Mouse (Mus musculus): ENCODE data around the gene Ahnak.
A peak's percentile ranks its signal among the peaks of the same experiment; 100 is the strongest.
"Not testable (repeated sequence)": the region's sequence is repeated elsewhere in the genome, so short reads cannot be mapped to it uniquely, and the experiment has no call there.

Ahnak gene

DNA sequence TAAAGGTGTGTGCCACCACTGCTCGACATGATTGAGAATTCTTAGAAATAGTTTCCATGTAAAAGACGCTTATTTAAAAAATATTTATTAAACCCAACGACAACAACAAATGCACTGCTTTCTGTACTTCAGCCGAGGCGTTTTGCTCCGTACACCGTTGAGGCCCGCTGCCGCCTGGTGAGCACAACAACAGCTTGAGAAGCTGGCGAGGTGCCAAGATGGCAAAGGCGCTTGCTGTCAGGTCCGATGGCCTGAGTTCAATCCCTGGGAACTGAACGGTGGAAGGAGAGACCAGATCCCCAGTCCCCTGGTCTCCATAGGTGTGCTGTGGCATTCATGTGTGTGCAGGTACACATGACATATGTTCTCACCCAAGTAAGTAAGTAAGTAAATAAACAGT lies 108.4 kb downstream of the Ahnak start:
- no peak for DNase-seq (ENCODE audit: low spot score in 2 of 2)

- DNase-seq (ENCODE audit: low spot score in 2 of 2), result no peak
Observed at GRCm38 (mm10) chr19:9099751-9100150, 110.7 kb downstream of the Ahnak start.

GRCm38 (mm10) chr19:9100297-9101061 lies 111.4 kb downstream of the Ahnak start:
- DNase-seq (ENCODE audit: low spot score in 2 of 2), result no peak

GRCm38 (mm10) chr19:9101062-9101457 lies 112.0 kb downstream of the Ahnak start:
- no peak for DNase-seq (ENCODE audit: low spot score in 2 of 2)

DNA sequence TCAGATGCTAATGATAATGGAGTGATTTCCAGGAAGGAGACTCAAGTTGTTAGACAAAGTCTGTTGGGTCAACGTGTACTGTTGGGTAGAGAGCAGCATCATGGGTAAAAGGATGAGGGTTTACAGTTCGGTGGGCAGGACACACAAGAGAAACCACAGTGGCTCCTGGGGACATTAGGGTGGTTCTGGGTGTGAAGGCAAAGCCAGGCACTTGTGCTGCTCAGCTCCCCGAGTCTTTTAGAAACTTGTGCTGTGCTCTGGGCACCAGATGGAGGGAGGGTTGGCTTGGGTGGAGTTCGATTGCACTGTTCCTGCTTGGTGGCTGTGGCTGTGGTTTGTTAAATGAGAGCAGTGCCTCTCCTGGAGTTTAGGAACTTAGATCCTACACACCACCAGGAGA lies 114.9 kb downstream of the Ahnak start:
- DNase-seq (ENCODE audit: low spot score in 2 of 2), result peak in 1 of 2 experiments; percentile 5

- no peak for DNase-seq (ENCODE audit: low spot score in 2 of 2)
Observed at GRCm38 (mm10) chr19:9105101-9105685, 116.1 kb downstream of the Ahnak start.

DNA sequence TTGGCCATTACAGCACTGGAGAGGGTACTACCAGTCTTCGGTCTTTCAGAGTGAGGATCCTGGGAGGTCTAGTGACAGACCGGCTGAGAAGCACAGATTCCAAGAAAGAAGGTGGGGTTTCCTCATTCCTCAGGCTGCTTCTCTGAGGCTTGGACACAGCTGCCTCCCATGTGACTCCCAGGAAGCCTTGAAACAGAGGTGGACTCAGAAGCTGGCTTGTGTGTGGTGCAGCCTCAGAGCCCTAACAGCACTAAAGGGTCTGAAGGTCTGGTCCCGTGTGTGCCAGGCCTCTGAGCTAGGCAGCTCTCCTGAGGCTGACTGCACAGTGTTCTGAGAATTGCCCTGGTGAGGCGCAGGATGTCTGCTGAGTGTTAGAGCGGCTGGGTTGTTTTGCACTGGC lies 117.0 kb downstream of the Ahnak start:
- DNase-seq (ENCODE audit: low spot score in 2 of 2), result no peak

DNA sequence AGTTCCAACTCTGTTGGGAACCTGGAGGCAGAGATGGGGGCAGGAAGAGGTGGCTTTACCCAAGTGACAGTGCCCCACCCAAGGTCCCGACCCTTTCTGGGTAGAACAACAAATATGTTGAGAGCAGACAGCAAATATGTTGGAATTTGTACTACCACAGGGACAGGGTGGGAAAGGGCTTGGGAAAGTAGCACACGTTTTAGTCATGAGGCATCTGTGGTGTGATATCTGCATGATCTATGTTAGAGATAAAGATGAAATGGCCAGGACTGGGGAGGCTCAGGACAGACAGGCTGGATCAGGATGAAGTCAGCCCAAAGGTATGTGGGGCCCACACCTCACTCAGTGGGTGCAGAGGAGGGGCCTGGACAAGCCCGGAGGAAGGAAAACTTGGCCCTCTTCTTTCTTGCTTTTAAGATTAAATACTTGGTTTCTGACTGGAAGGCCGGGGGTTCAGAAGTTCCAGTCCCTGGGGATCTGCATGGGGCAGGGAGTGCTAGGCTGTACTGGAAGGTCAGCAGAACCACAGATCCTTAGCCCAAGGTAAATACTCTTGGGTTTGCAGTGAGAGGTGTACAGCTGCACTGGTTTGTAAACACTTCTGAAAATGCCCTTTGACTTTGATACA lies 117.8 kb downstream of the Ahnak start:
- DNase-seq (ENCODE audit: low spot score in 2 of 2), result no peak

- no peak for DNase-seq (ENCODE audit: low spot score in 2 of 2)
Observed at GRCm38 (mm10) chr19:9107379-9107755, 118.3 kb downstream of the Ahnak start.

DNA sequence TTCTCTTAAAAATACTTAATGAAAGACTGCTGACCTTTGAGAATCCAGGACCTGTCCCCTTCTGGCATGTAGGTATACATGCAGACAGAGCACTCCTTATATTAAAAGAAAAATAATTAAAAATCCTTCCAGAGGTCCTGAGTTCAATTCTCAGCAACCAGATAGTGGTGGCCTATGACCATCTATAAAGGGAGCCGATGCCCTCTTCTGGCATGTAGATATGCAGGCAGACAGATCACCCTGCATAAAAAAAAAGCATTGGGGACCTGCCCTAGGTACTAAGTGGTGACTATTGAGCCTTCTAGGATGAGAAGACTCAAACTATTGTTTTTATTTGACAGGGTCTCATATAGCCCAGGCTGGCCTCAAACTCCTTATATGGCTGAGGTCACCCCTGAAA lies 119.5 kb downstream of the Ahnak start:
- DNase-seq (ENCODE audit: low spot score in 2 of 2), result no peak

- DNase-seq (ENCODE audit: low spot score in 2 of 2), result peak; percentile 65
Observed at GRCm38 (mm10) chr19:9110182-9110869, 121.2 kb downstream of the Ahnak start.

DNA sequence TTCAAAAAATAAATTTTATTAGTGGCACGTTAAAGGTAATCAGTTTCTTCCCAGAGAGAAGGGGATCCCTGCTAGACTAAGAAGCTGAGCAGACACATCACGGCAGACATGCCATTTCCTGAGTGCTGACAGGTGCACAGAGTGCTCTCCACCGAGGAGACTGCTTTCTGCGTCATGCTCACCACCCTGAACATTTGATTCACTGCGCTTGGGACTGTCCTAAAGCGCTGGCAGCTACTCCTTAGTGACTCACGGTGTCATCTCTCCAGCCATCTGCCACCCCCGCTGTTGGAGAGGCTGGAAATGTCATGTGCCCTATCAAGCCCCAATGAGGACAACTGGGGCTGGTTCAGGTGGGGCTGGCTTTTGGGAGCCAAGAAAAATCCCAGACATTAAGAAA lies 123.0 kb downstream of the Ahnak start:
- DNase-seq (ENCODE audit: low spot score in 2 of 2), result no peak

DNA sequence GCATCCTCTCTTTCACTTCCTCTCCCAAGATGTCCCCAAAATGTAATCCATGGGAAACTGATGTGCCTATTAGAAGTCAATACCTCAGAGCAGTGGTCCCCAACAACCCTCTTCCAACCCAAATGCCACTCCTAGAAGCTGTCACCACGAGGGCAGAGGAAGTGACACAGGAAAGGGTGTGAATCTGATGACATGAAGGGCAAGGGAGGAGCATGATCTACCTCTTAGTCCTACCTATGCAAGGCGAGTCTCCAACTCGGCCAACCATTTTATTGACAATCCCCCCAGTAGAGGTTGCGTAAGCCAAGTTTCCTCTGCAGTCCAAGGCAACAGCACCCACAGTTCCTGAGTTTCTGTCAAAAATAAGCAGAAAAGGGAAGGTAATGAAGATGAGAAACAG lies 127.2 kb downstream of the Ahnak start:
- DNase-seq (ENCODE audit: low spot score in 2 of 2), result no peak

GRCm38 (mm10) chr19:9117275-9117674 lies 128.2 kb downstream of the Ahnak start:
- DNase-seq (ENCODE audit: low spot score in 2 of 2), result no peak

DNA sequence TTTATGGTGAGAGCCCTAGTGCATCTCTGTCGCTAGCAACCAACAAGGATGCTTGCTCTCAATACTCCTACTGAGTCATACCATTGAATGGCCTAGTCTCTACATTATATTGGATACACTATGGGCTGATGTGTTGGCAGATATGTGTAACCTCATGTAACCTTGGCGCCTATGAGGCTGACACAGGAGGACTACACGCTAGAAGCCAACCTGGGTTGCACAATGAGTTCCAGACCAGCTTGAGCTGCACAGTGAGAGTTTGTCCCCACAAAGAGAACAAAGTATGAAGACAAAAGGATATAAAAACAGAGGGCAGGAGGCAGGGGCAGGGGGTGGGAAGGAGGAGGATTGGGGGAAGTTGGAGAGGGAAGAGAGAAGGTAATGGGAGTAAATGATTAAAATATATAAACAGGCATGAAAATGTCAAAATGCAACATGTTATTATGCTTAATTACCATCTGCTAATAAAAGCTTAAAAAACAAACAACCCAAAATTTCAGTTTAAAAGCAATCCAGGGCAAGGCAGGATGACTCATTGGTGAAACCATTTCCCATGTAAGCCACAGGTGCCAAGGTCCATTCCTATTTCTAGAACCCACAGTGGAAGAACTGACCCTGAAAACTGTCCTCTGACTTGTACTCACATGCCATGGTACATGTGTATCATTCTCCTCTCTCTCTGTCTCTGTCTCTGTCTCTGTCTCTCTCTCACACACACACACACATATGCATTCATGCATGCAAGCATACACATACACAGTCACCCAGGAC lies 130.8 kb downstream of the Ahnak start:
- no peak for DNase-seq (ENCODE audit: low spot score in 2 of 2)

GRCm38 (mm10) chr19:9122390-9122789 lies 133.3 kb downstream of the Ahnak start:
- no peak for DNase-seq (ENCODE audit: low spot score in 2 of 2)

DNA sequence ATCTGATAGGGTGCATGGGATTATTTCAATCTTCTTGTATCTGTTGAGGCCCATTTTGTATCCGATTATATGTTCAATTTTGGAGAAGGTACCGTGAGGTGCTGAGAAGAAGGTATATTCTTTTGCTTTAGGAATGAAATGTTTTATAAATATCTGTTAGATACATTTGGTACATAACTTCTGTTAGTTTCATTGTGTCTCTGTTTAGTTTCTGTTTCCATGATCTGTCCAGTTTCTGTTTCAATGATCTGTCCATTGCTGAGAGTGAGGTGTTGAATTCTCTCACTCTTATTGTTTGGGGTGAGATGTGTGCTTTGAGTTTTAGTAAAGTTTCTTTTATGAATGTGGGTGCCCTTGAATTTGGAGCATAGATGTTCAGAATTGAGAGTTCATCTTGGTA lies 134.9 kb downstream of the Ahnak start:
- not testable (repeated sequence) for DNase-seq (ENCODE audit: low spot score in 2 of 2)

Measured in right cerebral cortex, postnatal 10 days (tissue).